Mouse (Mus musculus) heart, adult 2 months (tissue): ENCODE measurements around the gene Gipc2. TPM values are rescaled to one million over a fixed set of nuclear protein-coding genes. Genes with fewer than 3 reads are reported as not detected.

ENCODE experiments used
- DNase-seq, 2 experiments: peaks; one replicate each; pipeline ENCODE4 v3.0.0; 2021
- H3K27ac ChIP-seq: fragments of 200-600 bp; 2 replicates; pipeline ENCODE4 v1.8.1; 2022
- H3K27me3 ChIP-seq: fragments of 200-500 bp; 2 replicates; pipeline ENCODE4 v1.6.1; 2012; ENCODE audit warnings: mild to moderate bottlenecking, low read length, inconsistent platforms, mixed read lengths; ENCODE audit not compliant: control insufficient read depth, insufficient read depth
- H3K36me3 ChIP-seq: fragments of 200-500 bp; 2 replicates; pipeline ENCODE4 v1.6.1; 2012; ENCODE audit warnings: low read length, inconsistent platforms; ENCODE audit not compliant: control insufficient read depth, insufficient read depth
- H3K4me1 ChIP-seq: fragments of 200-500 bp; 2 replicates; pipeline ENCODE4 v1.6.1; 2011; ENCODE audit warnings: low read length; ENCODE audit not compliant: control insufficient read depth, insufficient read depth
- H3K4me3 ChIP-seq: fragments of 200-600 bp; 2 replicates; pipeline ENCODE4 v1.8.1; 2022
- H3K79me2 ChIP-seq: fragments of 200-500 bp; replicated peaks from 2 replicates; pipeline ENCODE4 v1.6.1; 2012; ENCODE audit warnings: mild to moderate bottlenecking, inconsistent platforms, low read length, moderate library complexity, mixed read lengths; ENCODE audit not compliant: control insufficient read depth, insufficient read depth
- H3K9ac ChIP-seq: fragments of 200-500 bp; 2 replicates; pipeline ENCODE4 v1.6.1; 2012; ENCODE audit warnings: low read depth, mild to moderate bottlenecking, control low read depth, inconsistent platforms, low read length, mixed read lengths
- CTCF ChIP-seq: fragments of 200-600 bp; IDR thresholded peaks from 2 replicates; pipeline ENCODE4 v1.8.1; 2022; ENCODE audit warnings: antibody characterized with exemption, mild to moderate bottlenecking, moderate library complexity
- EP300 ChIP-seq: fragments of 200-500 bp; IDR thresholded peaks from 2 replicates; pipeline ENCODE4 v1.6.1; 2011; ENCODE audit warnings: low read depth, low read length, control low read depth; ENCODE audit not compliant: insufficient read depth
- POLR2A ChIP-seq: fragments of 200-500 bp; IDR thresholded peaks from 2 replicates; pipeline ENCODE4 v1.6.1; 2011; ENCODE audit warnings: mild to moderate bottlenecking, low read depth, low read length, control low read depth; ENCODE audit not compliant: insufficient read depth
- WGBS: fragments of 180-500 bp; shearing (Covaris S2); methylation state at CpG from one replicate; pipeline ENCODE4 v1.1.7; 2018; 5-methylcytosine and 5-hydroxymethylcytosine counted together
- intact Hi-C: fragments of 180-260 bp; cut with DNase I; formaldehyde crosslinking; loops from one replicate; pipeline ENCODE4 v1.15.1; 2025
- polyA plus RNA-seq: library from polyadenylated mRNA; depleted of rRNA; stranded (reverse); fragments of >200 nt; gene quantifications from 2 replicates; pipeline ENCODE4 v1.2.3, GENCODE M21; 2012
- total RNA-seq, 2 experiments: library from RNA; stranded (reverse); gene quantifications; 2 replicates each; pipeline ENCODE4 v1.2.3; 2021

The Gipc2 gene
- total and polyA plus RNA-seq, 3 experiments = 3.5 to 6.1 (median 5.2) TPM

- H3K27me3 ChIP-seq = no peaks in the 10 kb centered on the region; the same call in 1 of the 2 replicates
- no peak overlapping the region for H3K4me3 ChIP-seq
- intact Hi-C loops = no loop called here
- peak overlapping the region; percentile 55 for H3K27ac ChIP-seq
- no peak overlapping the region for H3K9ac ChIP-seq
- 39% methylated on average over 3 of the region's 3 CpGs for WGBS
- no peak for TF ChIP-seq EP300
- TF ChIP-seq CTCF = no peak
- no peak for TF ChIP-seq POLR2A
- no peaks in the 10 kb centered on the region for H3K79me2 ChIP-seq
- H3K36me3 ChIP-seq = no peaks in the 10 kb centered on the region
- H3K4me1 ChIP-seq = peaks cover 8% of the 10 kb centered on the region
- DNase-seq = peak in 1 of 2 experiments; percentile 40
Measured at GRCm38 (mm10) chr3:152108560-152109259, 57.3 kb downstream of the Gipc2 start.

GRCm38 (mm10) chr3:152108003-152108395, 58.0 kb downstream of the Gipc2 start:
- 39% methylated on average over 5 of the region's 5 CpGs for WGBS
- H3K27me3 ChIP-seq = no peaks in the 10 kb centered on the region; the same call in 1 of the 2 replicates
- no peaks in the 10 kb centered on the region for H3K36me3 ChIP-seq
- peak overlapping the region; percentile 65 for H3K27ac ChIP-seq
- intact Hi-C loops = no loop called here
- no peaks in the 10 kb centered on the region for H3K79me2 ChIP-seq
- no peak for DNase-seq
- no peak for TF ChIP-seq CTCF
- TF ChIP-seq EP300 = no peak
- no peak for TF ChIP-seq POLR2A
- H3K4me3 ChIP-seq = peak overlapping the region; percentile 38; the same call in 1 of the 2 replicates
- peaks cover 8% of the 10 kb centered on the region for H3K4me1 ChIP-seq
- H3K9ac ChIP-seq = no peak overlapping the region

- TF ChIP-seq CTCF = no peak
- TF ChIP-seq POLR2A = no peak
- TF ChIP-seq EP300 = no peak
- WGBS = 27% methylated on average over 30 of the region's 30 CpGs
- Histone ChIP-seq H3K4me3 (peak overlapping the region; percentile 38), H3K9ac (no peak overlapping the region), H3K27ac (peak overlapping the region; percentile 65), H3K36me3 (no peaks in the 10 kb centered on the region), H3K4me1 (peaks cover 8% of the 10 kb centered on the region), H3K27me3 (no peaks in the 10 kb centered on the region; the same call in 1 of the 2 replicates), H3K79me2 (no peaks in the 10 kb centered on the region)
- no peak for DNase-seq
- intact Hi-C loops = no loop called here
Measured at GRCm38 (mm10) chr3:152107149-152108002, 58.7 kb downstream of the Gipc2 start.

GRCm38 (mm10) chr3:152106225-152107148, 59.5 kb downstream of the Gipc2 start:
- Histone ChIP-seq H3K9ac (peak overlapping the region; percentile 18; the same call in 1 of the 2 replicates), H3K4me3 (peak overlapping the region; percentile 38; the same call in 1 of the 2 replicates), H3K4me1 (peaks cover 8% of the 10 kb centered on the region), H3K27me3 (no peaks in the 10 kb centered on the region; the same call in 1 of the 2 replicates), H3K79me2 (no peaks in the 10 kb centered on the region), H3K36me3 (no peaks in the 10 kb centered on the region), H3K27ac (no peak overlapping the region)
- 30% methylated on average over 28 of the region's 28 CpGs for WGBS
- TF ChIP-seq POLR2A (no peak), EP300 (no peak), CTCF (no peak)
- no peak for DNase-seq
- intact Hi-C loops = no loop called here

GRCm38 (mm10) chr3:152105341-152105740, 60.7 kb downstream of the Gipc2 start:
- no peaks in the 10 kb centered on the region for H3K36me3 ChIP-seq
- no peak overlapping the region for H3K27ac ChIP-seq
- peak; percentile 65 to 70 for DNase-seq
- no peaks in the 10 kb centered on the region for H3K79me2 ChIP-seq
- H3K4me3 ChIP-seq = no peak overlapping the region
- intact Hi-C loops = no loop called here
- H3K4me1 ChIP-seq = peaks cover 3% of the 10 kb centered on the region; the same call in 1 of the 2 replicates
- H3K27me3 ChIP-seq = no peaks in the 10 kb centered on the region; the same call in 1 of the 2 replicates
- WGBS = 14% methylated on average over 14 of the region's 14 CpGs
- TF ChIP-seq EP300 (no peak), CTCF (peak; percentile 82)
- no peak overlapping the region for H3K9ac ChIP-seq
